Mouse (Mus musculus) limb, embryonic 12.5 days (tissue): Measurements from ENCODE around the gene D430041D05Rik. TPM values are rescaled to one million over a fixed set of nuclear protein-coding genes. Genes with fewer than 3 reads are reported as not detected.

Experiments
- ATAC-seq: fragments of 200-750 bp; cut with Nextera tagmentation; 2 replicates; pipeline ENCODE4 v1.8.0; 2017; ENCODE audit warnings: low read depth, moderate TSS enrichment; ENCODE audit not compliant: insufficient number of reproducible peaks, insufficient read depth, low FRiP score, low TSS enrichment
- H3K27ac ChIP-seq: fragments of 300-500 bp; sonication (generic); 2 replicates; pipeline ENCODE4 v1.5.1; 2016; ENCODE audit warnings: mild to moderate bottlenecking, moderate library complexity
- H3K27me3 ChIP-seq: fragments of 300-500 bp; sonication (generic); 2 replicates; pipeline ENCODE4 v1.6.1; 2016; ENCODE audit warnings: mild to moderate bottlenecking, moderate library complexity
- H3K36me3 ChIP-seq: fragments of 300-500 bp; sonication (generic); 2 replicates; pipeline ENCODE4 v1.6.1; 2016; ENCODE audit warnings: mild to moderate bottlenecking, moderate library complexity
- H3K4me1 ChIP-seq: fragments of 300-500 bp; sonication (generic); replicated peaks from 2 replicates; pipeline ENCODE4 v1.6.1; 2016
- H3K4me2 ChIP-seq: fragments of 300-500 bp; sonication (generic); 2 replicates; pipeline ENCODE4 v1.6.1; 2016; ENCODE audit warnings: mild to moderate bottlenecking, moderate library complexity
- H3K4me3 ChIP-seq: fragments of 300-500 bp; sonication (generic); replicated peaks from 2 replicates; pipeline ENCODE4 v1.5.1; 2016; ENCODE audit warnings: mild to moderate bottlenecking
- H3K9ac ChIP-seq: fragments of 300-500 bp; sonication (generic); replicated peaks from 2 replicates; pipeline ENCODE4 v1.6.1; 2016; ENCODE audit warnings: mild to moderate bottlenecking, moderate library complexity
- H3K9me3 ChIP-seq: fragments of 300-500 bp; sonication (generic); 2 replicates; pipeline ENCODE4 v1.6.1; 2016; ENCODE audit warnings: mild to moderate bottlenecking, moderate library complexity
- WGBS: fragments of 180-500 bp; shearing (Covaris S2); methylation state at CpG from one replicate; pipeline ENCODE4 v1.1.7; 2016; 5-methylcytosine and 5-hydroxymethylcytosine counted together
- polyA plus RNA-seq: library from polyadenylated mRNA; unstranded; fragments of >200 nt; fragmentation: Nextera tagmentation; extraction: Ambion mirVana; gene quantifications from 2 replicates; pipeline ENCODE4 v1.2.1, GENCODE M21; 2016

D430041D05Rik gene
- polyA plus RNA-seq, 1 experiment from 2014 or later = 1.1 TPM

- Histone ChIP-seq H3K4me3 (no peak overlapping the region), H3K9me3 (no peaks in the 10 kb centered on the region), H3K4me1 (peaks cover 18% of the 10 kb centered on the region), H3K9ac (no peak overlapping the region), H3K27me3 (no peaks in the 10 kb centered on the region), H3K36me3 (no peaks in the 10 kb centered on the region), H3K4me2 (no peak overlapping the region), H3K27ac (no peak overlapping the region)
- ATAC-seq = no peak
- WGBS = 87% methylated on average over 9 of the region's 9 CpGs
These were observed 235.2 kb downstream of the D430041D05Rik start for GRCm38 (mm10) chr2:104175476-104176165.

GRCm38 (mm10) chr2:104173431-104173830 is 237.4 kb downstream of the D430041D05Rik start:
- Histone ChIP-seq H3K27me3 (no peaks in the 10 kb centered on the region), H3K27ac (no peak overlapping the region), H3K9me3 (no peaks in the 10 kb centered on the region), H3K36me3 (no peaks in the 10 kb centered on the region), H3K9ac (no peak overlapping the region), H3K4me1 (peaks cover 18% of the 10 kb centered on the region), H3K4me3 (no peak overlapping the region), H3K4me2 (no peak overlapping the region)
- 93% methylated on average over 3 of the region's 3 CpGs for WGBS
- no peak for ATAC-seq

- Histone ChIP-seq H3K4me3 (no peak overlapping the region), H3K9me3 (no peaks in the 10 kb centered on the region), H3K27me3 (no peaks in the 10 kb centered on the region), H3K9ac (no peak overlapping the region), H3K27ac (no peak overlapping the region), H3K4me1 (peaks cover 18% of the 10 kb centered on the region), H3K4me2 (no peak overlapping the region), H3K36me3 (no peaks in the 10 kb centered on the region)
- WGBS = 60% methylated on average over 11 of the region's 11 CpGs
- ATAC-seq = no peak
These were observed 238.0 kb downstream of the D430041D05Rik start for GRCm38 (mm10) chr2:104172695-104173348.

- WGBS = 89% methylated on average over 17 of the region's 17 CpGs
- H3K4me3 ChIP-seq = no peak overlapping the region
- no peaks in the 10 kb centered on the region for H3K4me1 ChIP-seq
- H3K4me2 ChIP-seq = no peak overlapping the region
- H3K27me3 ChIP-seq = no peaks in the 10 kb centered on the region
- H3K27ac ChIP-seq = no peak overlapping the region
- no peak for ATAC-seq
- no peak overlapping the region for H3K9ac ChIP-seq
- no peaks in the 10 kb centered on the region for H3K9me3 ChIP-seq
- no peaks in the 10 kb centered on the region for H3K36me3 ChIP-seq
These were observed 242.5 kb downstream of the D430041D05Rik start for GRCm38 (mm10) chr2:104168186-104168896.

- no peaks in the 10 kb centered on the region for H3K36me3 ChIP-seq
- no peaks in the 10 kb centered on the region for H3K27me3 ChIP-seq
- no peak overlapping the region for H3K9ac ChIP-seq
- 96% methylated on average over 23 of the region's 23 CpGs for WGBS
- no peak overlapping the region for H3K27ac ChIP-seq
- H3K4me3 ChIP-seq = no peak overlapping the region
- no peak overlapping the region for H3K4me2 ChIP-seq
- no peaks in the 10 kb centered on the region for H3K4me1 ChIP-seq
- no peaks in the 10 kb centered on the region for H3K9me3 ChIP-seq
- no peak for ATAC-seq
These were observed 243.0 kb downstream of the D430041D05Rik start for GRCm38 (mm10) chr2:104167765-104168164.

- no peak for ATAC-seq
- Histone ChIP-seq H3K27ac (no peak overlapping the region), H3K9me3 (no peaks in the 10 kb centered on the region), H3K27me3 (no peaks in the 10 kb centered on the region), H3K36me3 (no peaks in the 10 kb centered on the region), H3K4me2 (no peak overlapping the region), H3K4me1 (no peaks in the 10 kb centered on the region), H3K9ac (no peak overlapping the region), H3K4me3 (no peak overlapping the region)
- WGBS = 90% methylated on average over 2 of the region's 2 CpGs
These were observed 245.2 kb downstream of the D430041D05Rik start for GRCm38 (mm10) chr2:104165631-104166030.

GRCm38 (mm10) chr2:104163978-104164487 is 246.8 kb downstream of the D430041D05Rik start:
- Histone ChIP-seq H3K9me3 (no peaks in the 10 kb centered on the region), H3K27me3 (no peaks in the 10 kb centered on the region), H3K9ac (no peak overlapping the region), H3K36me3 (no peaks in the 10 kb centered on the region), H3K4me1 (no peaks in the 10 kb centered on the region), H3K27ac (no peak overlapping the region), H3K4me3 (no peak overlapping the region), H3K4me2 (no peak overlapping the region)
- WGBS = 91% methylated on average over 4 of the region's 4 CpGs
- no peak for ATAC-seq

GRCm38 (mm10) chr2:104163418-104163817 is 247.4 kb downstream of the D430041D05Rik start:
- 81% methylated on average over 7 of the region's 7 CpGs for WGBS
- Histone ChIP-seq H3K4me2 (no peak overlapping the region), H3K36me3 (no peaks in the 10 kb centered on the region), H3K4me3 (no peak overlapping the region), H3K27ac (no peak overlapping the region), H3K4me1 (no peaks in the 10 kb centered on the region), H3K27me3 (no peaks in the 10 kb centered on the region), H3K9ac (no peak overlapping the region), H3K9me3 (no peaks in the 10 kb centered on the region)
- no peak for ATAC-seq

GRCm38 (mm10) chr2:104157831-104158230 is 253.0 kb downstream of the D430041D05Rik start:
- no peaks in the 10 kb centered on the region for H3K27me3 ChIP-seq
- H3K4me2 ChIP-seq = no peak overlapping the region
- 74% methylated on average over 4 of the region's 4 CpGs for WGBS
- no peaks in the 10 kb centered on the region for H3K9me3 ChIP-seq
- H3K4me3 ChIP-seq = no peak overlapping the region
- ATAC-seq = no peak
- no peaks in the 10 kb centered on the region for H3K36me3 ChIP-seq
- H3K9ac ChIP-seq = no peak overlapping the region
- H3K27ac ChIP-seq = no peak overlapping the region
- no peaks in the 10 kb centered on the region for H3K4me1 ChIP-seq

- H3K27me3 ChIP-seq = no peaks in the 10 kb centered on the region
- no peaks in the 10 kb centered on the region for H3K4me1 ChIP-seq
- WGBS = 80% methylated on average over 3 of the region's 3 CpGs
- ATAC-seq = no peak
- H3K4me3 ChIP-seq = no peak overlapping the region
- H3K36me3 ChIP-seq = no peaks in the 10 kb centered on the region
- no peak overlapping the region for H3K4me2 ChIP-seq
- H3K9me3 ChIP-seq = no peaks in the 10 kb centered on the region
- H3K27ac ChIP-seq = no peak overlapping the region
- no peak overlapping the region for H3K9ac ChIP-seq
These were observed 256.9 kb downstream of the D430041D05Rik start for GRCm38 (mm10) chr2:104153876-104154275.

GRCm38 (mm10) chr2:104153345-104153744 is 257.5 kb downstream of the D430041D05Rik start:
- Histone ChIP-seq H3K27me3 (no peaks in the 10 kb centered on the region), H3K4me2 (no peak overlapping the region), H3K9ac (no peak overlapping the region)

More at GRCm38 (mm10) chr2:104153345-104153744, 257.5 kb downstream of the D430041D05Rik start:
- no peak for ATAC-seq
- 82% methylated on average over 4 of the region's 4 CpGs for WGBS
- Histone ChIP-seq H3K36me3 (no peaks in the 10 kb centered on the region), H3K4me3 (no peak overlapping the region), H3K4me1 (no peaks in the 10 kb centered on the region), H3K9me3 (no peaks in the 10 kb centered on the region), H3K27ac (no peak overlapping the region)
